12 mouse cellular contexts compared by ENCODE assay signal in genomic region chr1:152591746-152592498, GRCm38 (mm10).
A peak's percentile ranks its signal among the peaks of the same experiment; 100 is the strongest.
DNase-seq lines count a peak whose midpoint lies in the region; ATAC-seq and TF ChIP-seq lines count a peak whose summit lies in the region.
"Had no signal": no experiment of that assay in that cellular context is flagged by ENCODE, and none has a peak within 500 bp of the region (broad histone marks: within the 10 kb centered on the region; RNA-seq: fewer than 3 reads in every experiment).

No protein-coding gene starts in this region.

- H3K79me2 ChIP-seq in heart, adult 2 months (replicated peaks; ENCODE audit: control insufficient read depth, insufficient read depth, low read length): peaks cover 13% of the 10 kb centered on the region

- peaks cover 43% of the 10 kb centered on the region for H3K4me1 ChIP-seq in heart, adult 2 months (ENCODE audit: control insufficient read depth, insufficient read depth, low read length)
- peaks cover 36% of the 10 kb centered on the region for H3K4me1 ChIP-seq in thymus, adult 2 months (replicated peaks; ENCODE audit: control insufficient read depth, insufficient read depth, low read length)
- peaks cover 33% of the 10 kb centered on the region for H3K4me1 ChIP-seq in liver, embryonic 11.5 days (replicated peaks; ENCODE audit: control insufficient read depth, insufficient read depth, low read length)
- H3K4me1 ChIP-seq: forebrain, embryonic 15.5 days had no signal

- no peak for TF ChIP-seq EP300 in heart, adult 2 months (IDR thresholded peaks at IDR 0.05; ENCODE audit: insufficient read depth, low read depth, low read length)

- no peak for TF ChIP-seq POLR2A in heart, adult 2 months (IDR thresholded peaks at IDR 0.05; ENCODE audit: insufficient read depth, low read depth, low read length)
- TF ChIP-seq POLR2A in thymus, adult 2 months (IDR thresholded peaks at IDR 0.05; ENCODE audit: control insufficient read depth, extremely low read depth, insufficient read depth, low read length, poor library complexity): no peak

- peaks cover 50% of the 10 kb centered on the region for H3K36me3 ChIP-seq in heart, adult 2 months (ENCODE audit: control insufficient read depth, insufficient read depth, low read length)
- no peaks in the 10 kb centered on the region for H3K36me3 ChIP-seq in thymus, adult 2 months (ENCODE audit: control insufficient read depth, insufficient read depth, low read length)
- no peaks in the 10 kb centered on the region; the same call in 1 of the 2 replicates for H3K36me3 ChIP-seq in liver, embryonic 11.5 days (ENCODE audit: control insufficient read depth, insufficient read depth, low read length)
- H3K36me3 ChIP-seq: forebrain, embryonic 15.5 days; hindbrain, embryonic 13.5 days; midbrain, embryonic 12.5 days; neural tube, embryonic 13.5 days had no signal

- no peaks in the 10 kb centered on the region for H3K27me3 ChIP-seq in heart, adult 2 months (ENCODE audit: control insufficient read depth, insufficient read depth, low read length)
- no peaks in the 10 kb centered on the region for H3K27me3 ChIP-seq in thymus, adult 2 months (ENCODE audit: control insufficient read depth, insufficient read depth, low read length)
- H3K27me3 ChIP-seq in liver, embryonic 11.5 days (replicated peaks; ENCODE audit: control insufficient read depth, insufficient read depth, low read length): no peaks in the 10 kb centered on the region
- H3K27me3 ChIP-seq: forebrain, embryonic 15.5 days; hindbrain, embryonic 13.5 days; midbrain, embryonic 12.5 days; neural tube, embryonic 13.5 days had no signal

- H3K4me2 ChIP-seq in liver, embryonic 11.5 days: no peak overlapping the region
- H3K4me2 ChIP-seq: forebrain, embryonic 15.5 days; hindbrain, embryonic 13.5 days; midbrain, embryonic 12.5 days; neural tube, embryonic 13.5 days had no signal

- no peaks in the 10 kb centered on the region for H3K9me3 ChIP-seq in liver, embryonic 11.5 days (ENCODE audit: control insufficient read depth, low read length)
- H3K9me3 ChIP-seq: forebrain, embryonic 15.5 days; hindbrain, embryonic 13.5 days; midbrain, embryonic 12.5 days; neural tube, embryonic 13.5 days had no signal

- H3K27ac ChIP-seq in heart, adult 2 months: peak overlapping the region; percentile 47
- peak overlapping the region; percentile 10; the same call in 1 of the 2 replicates for H3K27ac ChIP-seq in thymus, adult 2 months (ENCODE audit: control insufficient read depth, insufficient read depth, low read length)
- H3K27ac ChIP-seq in liver, embryonic 11.5 days (ENCODE audit: low read depth, low read length): no peak overlapping the region
- H3K27ac ChIP-seq: forebrain, embryonic 15.5 days; hindbrain, embryonic 13.5 days; midbrain, embryonic 12.5 days; neural tube, embryonic 13.5 days had no signal

- DNase-seq in heart, adult 2 months: no peak
- DNase-seq in heart, postnatal 36 days: no peak
- peak; percentile 8 for DNase-seq in thymus, adult 2 months
- no peak for DNase-seq in thymus, adult 18-20 months
- DNase-seq in liver, embryonic 11.5 days (ENCODE audit: low spot score): no peak
- peak; percentile 37 to 72 for DNase-seq in spleen, postnatal 4 days (ENCODE audit: low spot score in 2 of 2)
- no peak for DNase-seq in adrenal gland, postnatal 14 days
- DNase-seq in adrenal gland, postnatal 4 days (ENCODE audit: low spot score in 2 of 2): no peak

- intact Hi-C loops in heart, adult 2 months (cut with DNase I): no loop called here
- intact Hi-C loops in heart, postnatal 36 days (cut with DNase I): no loop called here

- TF ChIP-seq CTCF in heart, adult 2 months (IDR thresholded peaks at IDR 0.05): no peak
- no peak for TF ChIP-seq CTCF in thymus, adult 2 months (IDR thresholded peaks at IDR 0.05; ENCODE audit: borderline replicate concordance, control insufficient read depth, extremely low read depth, insufficient read depth, low read length, poor library complexity)

- H3K4me3 ChIP-seq in heart, adult 2 months: no peak overlapping the region
- H3K4me3 ChIP-seq in thymus, adult 2 months (ENCODE audit: control insufficient read depth, insufficient read depth, low read length): no peak overlapping the region
- no peak overlapping the region for H3K4me3 ChIP-seq in liver, embryonic 11.5 days (ENCODE audit: low read depth, low read length)
- H3K4me3 ChIP-seq: forebrain, embryonic 15.5 days; hindbrain, embryonic 13.5 days; midbrain, embryonic 12.5 days; neural tube, embryonic 13.5 days had no signal

- H3K9ac ChIP-seq in heart, adult 2 months (ENCODE audit: low read depth, low read length): no peak overlapping the region
- H3K9ac ChIP-seq in liver, embryonic 11.5 days (ENCODE audit: low read depth, low read length): no peak overlapping the region
- H3K9ac ChIP-seq: forebrain, embryonic 15.5 days; hindbrain, embryonic 13.5 days; midbrain, embryonic 12.5 days; neural tube, embryonic 13.5 days had no signal

- ATAC-seq in liver, embryonic 11.5 days (replicated peaks; ENCODE audit: low FRiP score): peak; percentile 49
- ATAC-seq: forebrain, embryonic 15.5 days had no signal

- WGBS in heart, adult 2 months: 76% methylated on average over 14 of the region's 15 CpGs
- WGBS in thymus, adult 2 months: 39% methylated on average over 15 of the region's 15 CpGs
- WGBS in liver, embryonic 11.5 days: 82% methylated on average over 13 of the region's 15 CpGs

Comparison
In these comparisons a context has a peak if more than half of its experiments do, and no peak if none do; other contexts are left out.
1. DNase-seq: peak in thymus, adult 2 months (single experiment) and spleen, postnatal 4 days (2 of 2); none in heart, adult 2 months (0 of 2), heart, postnatal 36 days (0 of 2), thymus, adult 18-20 months (0 of 2), liver, embryonic 11.5 days (single experiment), adrenal gland, postnatal 14 days (single experiment) and adrenal gland, postnatal 4 days (0 of 2).